Mouse (Mus musculus) embryonic facial prominence, embryonic 11.5 days (tissue): ENCODE results near the gene Scn1a. TPM values are rescaled to one million over a fixed set of nuclear protein-coding genes. Genes with fewer than 3 reads are reported as not detected.

Experiments used
- ATAC-seq: fragments of 200-750 bp; cut with Nextera tagmentation; replicated peaks from 2 replicates; pipeline ENCODE4 v1.8.0; 2017; ENCODE audit warnings: low read depth; ENCODE audit not compliant: insufficient number of reproducible peaks, low FRiP score, low TSS enrichment
- DNase-seq: peaks from one replicate; pipeline ENCODE4 v3.0.0-alpha.2; 2015; ENCODE audit warnings: low spot score
- H3K27ac ChIP-seq: fragments of 300-500 bp; sonication (generic); replicated peaks from 2 replicates; pipeline ENCODE4 v1.5.1; 2014; ENCODE audit warnings: mild to moderate bottlenecking, low read depth, low read length, control low read depth
- H3K27me3 ChIP-seq: fragments of 300-500 bp; sonication (generic); 2 replicates; pipeline ENCODE4 v1.6.1; 2014; ENCODE audit warnings: mild to moderate bottlenecking, low read length, moderate library complexity, mixed read lengths; ENCODE audit not compliant: control insufficient read depth, insufficient read depth
- H3K36me3 ChIP-seq: fragments of 300-500 bp; sonication (generic); replicated peaks from 2 replicates; pipeline ENCODE4 v1.6.1; 2014; ENCODE audit warnings: low read depth, mild to moderate bottlenecking, low read length, moderate library complexity, mixed read lengths; ENCODE audit not compliant: control insufficient read depth, insufficient read depth
- H3K4me1 ChIP-seq: fragments of 300-500 bp; sonication (generic); 2 replicates; pipeline ENCODE4 v1.6.1; 2014; ENCODE audit warnings: low read length, mixed read lengths; ENCODE audit not compliant: control insufficient read depth, insufficient read depth
- H3K4me2 ChIP-seq: fragments of 300-500 bp; sonication (generic); 2 replicates; pipeline ENCODE4 v1.6.1; 2014; ENCODE audit warnings: low read depth, mild to moderate bottlenecking, control low read depth, low read length, moderate library complexity
- H3K4me3 ChIP-seq: fragments of 300-500 bp; sonication (generic); 2 replicates; pipeline ENCODE4 v1.5.1; 2014; ENCODE audit warnings: low read depth, low read length, control low read depth
- H3K9ac ChIP-seq: fragments of 300-500 bp; sonication (generic); replicated peaks from 2 replicates; pipeline ENCODE4 v1.6.1; 2014; ENCODE audit warnings: mild to moderate bottlenecking, control low read depth, low read length
- H3K9me3 ChIP-seq: fragments of 300-500 bp; sonication (generic); replicated peaks from 2 replicates; pipeline ENCODE4 v1.6.1; 2016; ENCODE audit warnings: mild to moderate bottlenecking, low read length, inconsistent platforms, mixed read lengths; ENCODE audit not compliant: control insufficient read depth
- WGBS: fragments of 180-500 bp; shearing (Covaris S2); extraction: QIAGEN DNeasy Blood & Tissue Kit; methylation state at CpG from one replicate; pipeline ENCODE4 v1.1.7; 2014; 5-methylcytosine and 5-hydroxymethylcytosine counted together
- polyA plus RNA-seq: library from polyadenylated mRNA; unstranded; fragments of >200 nt; fragmentation: Nextera tagmentation; extraction: Ambion mirVana; gene quantifications from 2 replicates; pipeline ENCODE4 v1.2.1, GENCODE M21; 2014

Gene Scn1a
- polyA plus RNA-seq, 1 experiment from 2014 or later: 1.4 TPM

GRCm38 (mm10) chr2:66346181-66346580, 94.5 kb downstream of the Scn1a start:
- Histone ChIP-seq H3K27me3 (no peaks in the 10 kb centered on the region), H3K4me2 (no peak overlapping the region), H3K9ac (no peak overlapping the region), H3K27ac (no peak overlapping the region), H3K4me3 (no peak overlapping the region), H3K4me1 (no peaks in the 10 kb centered on the region), H3K36me3 (no peaks in the 10 kb centered on the region), H3K9me3 (no peaks in the 10 kb centered on the region)
- ATAC-seq (no peak), DNase-seq (no peak)
- whole genome bisulfite sequencing: 82% methylated on average over 3 of the region's 3 CpGs

GRCm38 (mm10) chr2:66337406-66337805, 103.2 kb downstream of the Scn1a start:
- Histone ChIP-seq H3K27ac (no peak overlapping the region), H3K4me2 (no peak overlapping the region), H3K4me1 (no peaks in the 10 kb centered on the region), H3K9ac (no peak overlapping the region), H3K9me3 (no peaks in the 10 kb centered on the region), H3K36me3 (no peaks in the 10 kb centered on the region), H3K4me3 (no peak overlapping the region), H3K27me3 (no peaks in the 10 kb centered on the region)
- WGBS: 64% methylated on average over 5 of the region's 5 CpGs
- ATAC-seq (no peak), DNase-seq (no peak)

- Histone ChIP-seq H3K4me2 (no peak overlapping the region), H3K27ac (no peak overlapping the region), H3K4me1 (no peaks in the 10 kb centered on the region), H3K9ac (no peak overlapping the region), H3K27me3 (no peaks in the 10 kb centered on the region), H3K9me3 (no peaks in the 10 kb centered on the region), H3K36me3 (no peaks in the 10 kb centered on the region), H3K4me3 (no peak overlapping the region)
- DNase-seq (peak; percentile 5), ATAC-seq (no peak)
- WGBS: 79% methylated on average over 6 of the region's 6 CpGs
Observed at GRCm38 (mm10) chr2:66336396-66336795, 104.2 kb downstream of the Scn1a start.

- WGBS: 80% methylated on average over 3 of the region's 3 CpGs
- no peak overlapping the region for H3K27ac ChIP-seq
- H3K4me3 ChIP-seq: no peak overlapping the region
- no peak for ATAC-seq
- H3K27me3 ChIP-seq: no peaks in the 10 kb centered on the region
- no peaks in the 10 kb centered on the region for H3K36me3 ChIP-seq
- H3K4me1 ChIP-seq: no peaks in the 10 kb centered on the region
- no peak for DNase-seq
- H3K9ac ChIP-seq: no peak overlapping the region
- no peaks in the 10 kb centered on the region for H3K9me3 ChIP-seq
- H3K4me2 ChIP-seq: no peak overlapping the region
Observed at GRCm38 (mm10) chr2:66272551-66272950, 168.1 kb downstream of the Scn1a start.

GRCm38 (mm10) chr2:66256220-66257131, 184.2 kb downstream of the Scn1a start, which contains the start of gene Ttc21b:
Gene Ttc21b (minus strand): TSS chr2:66256617.
- peak within 1 kb of the TSS; percentile 67 for H3K9ac ChIP-seq
- peak; percentile 97 for DNase-seq
- H3K27me3 ChIP-seq: no peaks in the 10 kb centered on the region
- no peaks in the 10 kb centered on the region for H3K4me1 ChIP-seq
- peak within 1 kb of the TSS; percentile 65 for H3K4me3 ChIP-seq
- under 1% methylated on average over 56 of the region's 56 CpGs for WGBS
- ATAC-seq: peak; percentile 100
- H3K4me2 ChIP-seq: peak within 1 kb of the TSS; percentile 46
- H3K36me3 ChIP-seq: no peaks in the 10 kb centered on the region
- no peaks in the 10 kb centered on the region for H3K9me3 ChIP-seq
- H3K27ac ChIP-seq: no peak within 1 kb of the TSS; the same call in 1 of the 2 replicates

- Histone ChIP-seq H3K9ac (no peak overlapping the region), H3K27me3 (no peaks in the 10 kb centered on the region), H3K36me3 (0 out of 2 replicates have a peak, but pooled peaks cover 3% of the 10 kb centered on the region), H3K4me1 (no peaks in the 10 kb centered on the region), H3K27ac (no peak overlapping the region), H3K4me2 (no peak overlapping the region), H3K4me3 (no peak overlapping the region), H3K9me3 (no peaks in the 10 kb centered on the region)
- WGBS: 70% methylated on average over 1 of the region's 1 CpGs
- no peak for ATAC-seq
- no peak for DNase-seq
Observed at GRCm38 (mm10) chr2:66244013-66244412, 196.6 kb downstream of the Scn1a start.

GRCm38 (mm10) chr2:66240334-66240733, 200.3 kb downstream of the Scn1a start:
- no peak overlapping the region for H3K4me3 ChIP-seq
- H3K27me3 ChIP-seq: no peaks in the 10 kb centered on the region
- no peaks in the 10 kb centered on the region for H3K36me3 ChIP-seq
- H3K9me3 ChIP-seq: no peaks in the 10 kb centered on the region
- no peak overlapping the region for H3K9ac ChIP-seq
- H3K4me2 ChIP-seq: no peak overlapping the region
- DNase-seq (no peak), ATAC-seq (no peak)
- H3K4me1 ChIP-seq: no peaks in the 10 kb centered on the region
- H3K27ac ChIP-seq: no peak overlapping the region
- WGBS: 81% methylated on average over 1 of the region's 1 CpGs

- H3K4me1 ChIP-seq: no peaks in the 10 kb centered on the region
- H3K27ac ChIP-seq: no peak overlapping the region
- DNase-seq (no peak), ATAC-seq (no peak)
- H3K36me3 ChIP-seq: no peaks in the 10 kb centered on the region
- H3K4me2 ChIP-seq: no peak overlapping the region
- H3K27me3 ChIP-seq: no peaks in the 10 kb centered on the region
- WGBS: 89% methylated on average over 5 of the region's 5 CpGs
- no peak overlapping the region for H3K9ac ChIP-seq
- no peaks in the 10 kb centered on the region for H3K9me3 ChIP-seq
- no peak overlapping the region for H3K4me3 ChIP-seq
Observed at GRCm38 (mm10) chr2:66238886-66239285, 201.8 kb downstream of the Scn1a start.
